Mouse (Mus musculus) embryonic facial prominence, embryonic 14.5 days (tissue): ENCODE measurements around the gene Clic6. TPM values are rescaled to one million over a fixed set of nuclear protein-coding genes. Genes with fewer than 3 reads are reported as not detected.

Experiments used
- ATAC-seq: fragments of 200-750 bp; cut with Nextera tagmentation; 2 replicates; pipeline ENCODE4 v1.8.0; 2017; ENCODE audit warnings: low read depth, moderate number of reproducible peaks, moderate TSS enrichment
- DNase-seq: peaks from one replicate; pipeline ENCODE4 v3.0.0-alpha.2; 2015; ENCODE audit warnings: low spot score
- H3K27ac ChIP-seq: fragments of 300-500 bp; sonication (generic); replicated peaks from 2 replicates; pipeline ENCODE4 v1.5.1; 2014; ENCODE audit warnings: low read depth, mild to moderate bottlenecking, low read length, moderate library complexity
- H3K27me3 ChIP-seq: fragments of 300-500 bp; sonication (generic); replicated peaks from 2 replicates; pipeline ENCODE4 v1.6.1; 2014; ENCODE audit warnings: low read length; ENCODE audit not compliant: control insufficient read depth, insufficient read depth
- H3K36me3 ChIP-seq: fragments of 300-500 bp; sonication (generic); 2 replicates; pipeline ENCODE4 v1.6.1; 2014; ENCODE audit warnings: low read length, mixed read lengths; ENCODE audit not compliant: control insufficient read depth, insufficient read depth
- H3K4me1 ChIP-seq: fragments of 300-500 bp; sonication (generic); 2 replicates; pipeline ENCODE4 v1.6.1; 2014; ENCODE audit warnings: antibody characterized with exemption, low read length; ENCODE audit not compliant: control insufficient read depth, insufficient read depth
- H3K4me2 ChIP-seq: fragments of 300-500 bp; sonication (generic); 2 replicates; pipeline ENCODE4 v1.6.1; 2014; ENCODE audit warnings: low read depth, mild to moderate bottlenecking, low read length, moderate library complexity, mixed read lengths
- H3K4me3 ChIP-seq: fragments of 300-500 bp; sonication (generic); 2 replicates; pipeline ENCODE4 v1.5.1; 2014; ENCODE audit warnings: low read depth, mild to moderate bottlenecking, low read length
- H3K9ac ChIP-seq: fragments of 300-500 bp; sonication (generic); 2 replicates; pipeline ENCODE4 v1.6.1; 2014; ENCODE audit warnings: low read depth, mild to moderate bottlenecking, low read length, moderate library complexity, mixed read lengths
- H3K9me3 ChIP-seq: fragments of 300-500 bp; sonication (generic); 2 replicates; pipeline ENCODE4 v1.6.1; 2016; ENCODE audit warnings: low read length; ENCODE audit not compliant: control insufficient read depth
- WGBS: fragments of 180-500 bp; shearing (Covaris S2); extraction: QIAGEN DNeasy Blood & Tissue Kit; methylation state at CpG from one replicate; pipeline ENCODE4 v1.1.7; 2014; 5-methylcytosine and 5-hydroxymethylcytosine counted together
- polyA plus RNA-seq: library from polyadenylated mRNA; unstranded; fragments of >200 nt; fragmentation: Nextera tagmentation; extraction: Ambion mirVana; gene quantifications from 2 replicates; pipeline ENCODE4 v1.2.1, GENCODE M21; 2014

Gene Clic6
- polyA plus RNA-seq, 1 experiment from 2014 or later: 4.1 TPM

GRCm38 (mm10) chr16:92478561-92479150 lies 6.9 kb upstream of the Clic6 start:
- Histone ChIP-seq H3K36me3 (no peaks in the 10 kb centered on the region), H3K4me3 (peak overlapping the region; percentile 18), H3K4me2 (peak overlapping the region; percentile 49), H3K9me3 (no peaks in the 10 kb centered on the region), H3K27ac (no peak overlapping the region), H3K27me3 (peaks cover 6% of the 10 kb centered on the region; the same call in 1 of the 2 replicates), H3K4me1 (0 out of 2 replicates have a peak, but pooled peaks cover 3% of the 10 kb centered on the region), H3K9ac (no peak overlapping the region)
- peak; percentile 67 for ATAC-seq
- DNase-seq: peak; percentile 89
- 7% methylated on average over 21 of the region's 23 CpGs for WGBS

- Histone ChIP-seq H3K36me3 (no peaks in the 10 kb centered on the region), H3K27me3 (no peaks in the 10 kb centered on the region), H3K9ac (no peak overlapping the region), H3K4me3 (no peak overlapping the region), H3K4me1 (no peaks in the 10 kb centered on the region), H3K4me2 (no peak overlapping the region), H3K9me3 (no peaks in the 10 kb centered on the region), H3K27ac (no peak overlapping the region)
- no peak for DNase-seq
- no peak for ATAC-seq
- WGBS: 77% methylated on average over 6 of the region's 6 CpGs
These were observed 1.6 kb downstream of the Clic6 start for GRCm38 (mm10) chr16:92487086-92487485.

GRCm38 (mm10) chr16:92487489-92487888 lies 2.0 kb downstream of the Clic6 start:
- 56% methylated on average over 4 of the region's 4 CpGs for WGBS

GRCm38 (mm10) chr16:92488456-92488855 lies 2.9 kb downstream of the Clic6 start:
- 86% methylated on average over 5 of the region's 5 CpGs for WGBS
- Histone ChIP-seq H3K4me2 (no peak overlapping the region), H3K36me3 (no peaks in the 10 kb centered on the region), H3K9ac (no peak overlapping the region), H3K9me3 (no peaks in the 10 kb centered on the region), H3K27me3 (no peaks in the 10 kb centered on the region), H3K27ac (no peak overlapping the region; the same call in 1 of the 2 replicates), H3K4me1 (no peaks in the 10 kb centered on the region), H3K4me3 (no peak overlapping the region)
- DNase-seq: no peak
- no peak for ATAC-seq

More at GRCm38 (mm10) chr16:92487489-92487888, 2.0 kb downstream of the Clic6 start:
- Histone ChIP-seq H3K27ac (no peak overlapping the region), H3K36me3 (no peaks in the 10 kb centered on the region), H3K4me2 (no peak overlapping the region), H3K9ac (no peak overlapping the region), H3K4me3 (no peak overlapping the region), H3K27me3 (no peaks in the 10 kb centered on the region), H3K4me1 (no peaks in the 10 kb centered on the region), H3K9me3 (no peaks in the 10 kb centered on the region)
- ATAC-seq (no peak), DNase-seq (no peak)

- ATAC-seq (peak; percentile 79), DNase-seq (peak; percentile 27)
- Histone ChIP-seq H3K36me3 (no peaks in the 10 kb centered on the region), H3K9me3 (no peaks in the 10 kb centered on the region), H3K4me1 (no peaks in the 10 kb centered on the region), H3K4me3 (no peak overlapping the region), H3K27ac (peak overlapping the region; percentile 18; the same call in 1 of the 2 replicates), H3K9ac (no peak overlapping the region), H3K4me2 (no peak overlapping the region), H3K27me3 (no peaks in the 10 kb centered on the region)
- WGBS: 62% methylated on average over 9 of the region's 9 CpGs
These were observed 3.8 kb downstream of the Clic6 start for GRCm38 (mm10) chr16:92489356-92489755.

- Histone ChIP-seq H3K36me3 (no peaks in the 10 kb centered on the region), H3K27ac (no peak overlapping the region), H3K4me1 (peaks cover 11% of the 10 kb centered on the region; the same call in 1 of the 2 replicates), H3K4me3 (peak overlapping the region; percentile 43), H3K9ac (peak overlapping the region; percentile 45), H3K9me3 (no peaks in the 10 kb centered on the region), H3K4me2 (peak overlapping the region; percentile 70), H3K27me3 (peaks cover 41% of the 10 kb centered on the region)
- DNase-seq: peak; percentile 76
- 9% methylated on average over 26 of the region's 26 CpGs for WGBS
- ATAC-seq: peak; percentile 51; the same call in 1 of the 2 replicates
These were observed 12.5 kb downstream of the Clic6 start for GRCm38 (mm10) chr16:92497851-92498588.

GRCm38 (mm10) chr16:92498589-92498981 lies 13.0 kb downstream of the Clic6 start:
- Histone ChIP-seq H3K9ac (peak overlapping the region; percentile 45), H3K27ac (no peak overlapping the region), H3K9me3 (no peaks in the 10 kb centered on the region), H3K4me3 (peak overlapping the region; percentile 43), H3K4me1 (peaks cover 11% of the 10 kb centered on the region; the same call in 1 of the 2 replicates), H3K4me2 (peak overlapping the region; percentile 70), H3K27me3 (peaks cover 41% of the 10 kb centered on the region), H3K36me3 (no peaks in the 10 kb centered on the region)
- 0% methylated on average over 27 of the region's 34 CpGs for WGBS
- ATAC-seq (peak; percentile 73; the same call in 1 of the 2 replicates), DNase-seq (no peak)

GRCm38 (mm10) chr16:92499324-92499723 lies 13.8 kb downstream of the Clic6 start:
- Histone ChIP-seq H3K27ac (no peak overlapping the region), H3K4me3 (peak overlapping the region; percentile 43), H3K9me3 (no peaks in the 10 kb centered on the region), H3K4me1 (peaks cover 11% of the 10 kb centered on the region; the same call in 1 of the 2 replicates), H3K4me2 (peak overlapping the region; percentile 70), H3K27me3 (peaks cover 41% of the 10 kb centered on the region), H3K9ac (peak overlapping the region; percentile 45), H3K36me3 (no peaks in the 10 kb centered on the region)
- no peak for DNase-seq
- 18% methylated on average over 12 of the region's 15 CpGs for WGBS
- ATAC-seq: no peak
